Mouse (Mus musculus): ENCODE measurements around the gene Adcy3.

DNA sequence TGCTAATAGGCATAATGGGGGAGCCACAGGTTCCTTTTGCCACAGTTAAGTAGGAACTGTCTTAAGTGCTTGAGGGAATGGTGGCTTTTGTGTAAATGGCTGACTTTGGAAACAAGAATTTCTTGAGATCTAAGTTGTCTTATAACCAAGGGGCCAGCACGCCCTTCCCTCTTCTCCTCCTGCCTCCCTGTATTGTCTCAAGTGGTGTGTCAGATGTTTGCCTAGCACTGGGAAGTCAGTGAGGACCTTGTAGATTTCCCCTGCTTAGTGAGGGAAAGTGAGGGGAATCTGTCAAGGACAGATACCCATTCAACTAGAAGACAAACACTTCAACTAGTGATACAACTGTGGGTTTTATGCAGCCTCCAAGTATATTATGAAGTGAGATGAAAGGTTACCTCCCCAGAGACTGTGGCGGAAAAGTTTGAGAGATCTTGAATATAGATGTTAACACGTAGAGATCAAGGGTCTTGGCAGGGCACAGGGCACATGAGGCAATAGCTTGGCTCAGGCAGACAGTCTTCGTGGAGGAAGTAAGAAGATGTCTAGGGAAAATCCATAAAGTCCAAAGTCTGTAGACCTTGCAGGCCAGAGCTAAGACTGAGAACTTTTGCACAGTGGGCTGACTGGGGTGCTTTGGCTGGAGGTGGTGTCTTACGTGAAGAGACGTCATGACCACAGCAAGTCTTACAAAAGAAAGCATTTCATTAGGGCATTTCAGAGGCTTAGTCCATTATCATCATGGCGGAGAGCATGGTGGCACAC, 26.1 kb downstream of the Adcy3 start:
- no peak for TF ChIP-seq CTCF (IDR thresholded peaks at IDR 0.05; ENCODE audit: borderline replicate concordance, insufficient read depth, low read length)
- no peak for TF ChIP-seq POLR2A (IDR thresholded peaks at IDR 0.05; ENCODE audit: low read depth, low read length)
